Mouse (Mus musculus) layer of hippocampus, adult 9-10 months (tissue): Measurements from ENCODE around the gene Tiam1.

ENCODE experiments used
- DNase-seq: peaks from one replicate; pipeline ENCODE4 v3.0.0; 2022; ENCODE audit warnings: low spot score

The Tiam1 gene

GRCm38 (mm10) chr16:89876079-89876478, 267.5 kb downstream of the Tiam1 start:
- DNase-seq = no peak

- no peak for DNase-seq
Observed at GRCm38 (mm10) chr16:89874012-89874704, 269.4 kb downstream of the Tiam1 start.

GRCm38 (mm10) chr16:89872011-89872942, 271.3 kb downstream of the Tiam1 start:
- DNase-seq = no peak

GRCm38 (mm10) chr16:89871382-89871781, 272.2 kb downstream of the Tiam1 start:
- DNase-seq = no peak

- no peak for DNase-seq
Observed at GRCm38 (mm10) chr16:89870059-89870458, 273.5 kb downstream of the Tiam1 start.

GRCm38 (mm10) chr16:89868502-89868901, 275.1 kb downstream of the Tiam1 start:
- DNase-seq = no peak

GRCm38 (mm10) chr16:89867212-89867829, 276.2 kb downstream of the Tiam1 start:
- no peak for DNase-seq

GRCm38 (mm10) chr16:89865136-89865535, 278.4 kb downstream of the Tiam1 start:
- no peak for DNase-seq

GRCm38 (mm10) chr16:89864710-89865109, 278.9 kb downstream of the Tiam1 start:
- no peak for DNase-seq

- no peak for DNase-seq
Observed at GRCm38 (mm10) chr16:89863264-89863663, 280.3 kb downstream of the Tiam1 start.

- no peak for DNase-seq
Observed at GRCm38 (mm10) chr16:89861531-89861930, 282.0 kb downstream of the Tiam1 start.

GRCm38 (mm10) chr16:89860708-89861107, 282.9 kb downstream of the Tiam1 start:
- DNase-seq = no peak

- DNase-seq = no peak
Observed at GRCm38 (mm10) chr16:89857666-89858065, 285.9 kb downstream of the Tiam1 start.

- DNase-seq = no peak
Observed at GRCm38 (mm10) chr16:89854731-89855130, 288.8 kb downstream of the Tiam1 start.

GRCm38 (mm10) chr16:89851333-89851732, 292.2 kb downstream of the Tiam1 start:
- no peak for DNase-seq

- no peak for DNase-seq
Observed at GRCm38 (mm10) chr16:89848651-89849597, 294.6 kb downstream of the Tiam1 start.

GRCm38 (mm10) chr16:89848179-89848578, 295.4 kb downstream of the Tiam1 start:
- DNase-seq = no peak

GRCm38 (mm10) chr16:89845461-89845860, 298.1 kb downstream of the Tiam1 start:
- DNase-seq = no peak

GRCm38 (mm10) chr16:89844580-89844979, 299.0 kb downstream of the Tiam1 start:
- peak; percentile 63 for DNase-seq

- no peak for DNase-seq
Observed at GRCm38 (mm10) chr16:89841894-89842293, 301.7 kb downstream of the Tiam1 start.

GRCm38 (mm10) chr16:89840361-89840760, 303.2 kb downstream of the Tiam1 start:
- no peak for DNase-seq

GRCm38 (mm10) chr16:89839829-89840228, 303.7 kb downstream of the Tiam1 start:
- no peak for DNase-seq
